Mouse (Mus musculus): ENCODE results near the gene Epb41l3.

GRCm38 (mm10) chr17:69187794-69188193 lies 112.3 kb downstream of the Epb41l3 start:
- TF ChIP-seq CTCF (IDR thresholded peaks at IDR 0.05; ENCODE audit: borderline replicate concordance, insufficient read depth, low read depth, low read length) (no peak), POLR2A (IDR thresholded peaks at IDR 0.05; ENCODE audit: borderline replicate concordance, insufficient read depth, low read length) (no peak)
